Comparison of ENCODE assay signal across 22 mouse cellular contexts in the genomic region with DNA sequence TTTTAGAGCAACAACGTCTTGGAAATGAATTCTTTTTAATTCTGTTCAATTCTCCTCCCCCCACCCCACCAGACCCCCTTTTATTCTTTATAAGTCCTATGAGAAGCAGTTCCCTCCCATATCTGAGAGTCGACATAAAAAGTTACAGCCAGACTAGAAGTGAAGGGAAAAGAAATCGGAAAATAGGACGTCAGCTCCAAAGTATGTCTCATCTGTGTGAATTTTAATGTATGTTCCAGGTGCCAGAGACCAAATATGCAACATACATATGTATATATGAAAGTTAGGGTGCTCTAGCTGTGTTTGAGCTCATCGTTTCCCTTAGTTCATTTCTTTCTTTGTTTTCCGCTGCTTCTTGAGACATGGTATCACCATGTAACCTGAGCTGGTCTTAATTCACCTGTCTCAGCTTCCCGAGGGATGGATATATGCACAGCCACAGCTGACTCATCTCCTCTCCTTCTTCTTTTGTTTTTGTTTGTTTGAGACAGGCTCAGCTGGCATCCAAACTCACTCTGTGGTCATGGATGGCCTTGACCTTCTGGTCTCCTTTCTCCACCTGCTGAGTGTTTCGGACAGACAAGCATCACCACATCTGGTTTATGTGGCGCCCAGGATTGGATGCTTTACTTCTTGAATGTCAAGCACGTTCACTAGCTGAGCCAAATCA.
DNase-seq lines count a peak whose midpoint lies in the region; ATAC-seq lines count a peak whose summit lies in the region.
"Had no signal": no experiment of that assay in that cellular context is flagged by ENCODE, and none has a peak within 500 bp of the region (broad histone marks: within the 10 kb centered on the region; RNA-seq: fewer than 3 reads in every experiment).

No protein-coding gene starts in this region.

- WGBS in heart, embryonic 10.5 days = 72% methylated on average over 10 of the region's 10 CpGs
- 56% methylated on average over 10 of the region's 10 CpGs for WGBS in limb, embryonic 15.5 days

- peaks cover 37% of the 10 kb centered on the region for H3K4me1 ChIP-seq in heart, embryonic 10.5 days
- peaks cover 17% of the 10 kb centered on the region for H3K4me1 ChIP-seq in limb, embryonic 15.5 days
- H3K4me1 ChIP-seq: hindbrain, embryonic 12.5 days; hindbrain, embryonic 15.5 days had no signal

- peak; percentile 61; the same call in 1 of the 2 replicates for ATAC-seq in limb, embryonic 15.5 days (ENCODE audit: insufficient number of reproducible peaks, low FRiP score, low TSS enrichment, low read depth)
- ATAC-seq: forebrain, embryonic 14.5 days; forebrain, postnatal 0 days had no signal

- H3K27me3 ChIP-seq in heart, embryonic 10.5 days (ENCODE audit: insufficient read depth, poor library complexity, severe bottlenecking) = no peaks in the 10 kb centered on the region
- no peaks in the 10 kb centered on the region for H3K27me3 ChIP-seq in limb, embryonic 15.5 days
- H3K27me3 ChIP-seq: embryonic facial prominence, embryonic 15.5 days; hindbrain, embryonic 12.5 days; hindbrain, embryonic 15.5 days had no signal

- H3K4me3 ChIP-seq in heart, embryonic 10.5 days = no peak overlapping the region
- no peak overlapping the region for H3K4me3 ChIP-seq in limb, embryonic 15.5 days
- H3K4me3 ChIP-seq: embryonic facial prominence, embryonic 15.5 days; gastrocnemius, adult 2 months; hindbrain, embryonic 12.5 days; hindbrain, embryonic 15.5 days had no signal

- 0 out of 2 replicates have a peak overlapping the region, but pooled peaks have one; percentile 38 for H3K27ac ChIP-seq in heart, embryonic 10.5 days
- H3K27ac ChIP-seq in limb, embryonic 15.5 days = peak overlapping the region; percentile 80
- H3K27ac ChIP-seq: embryonic facial prominence, embryonic 15.5 days; gastrocnemius, adult 2 months; hindbrain, embryonic 12.5 days; hindbrain, embryonic 15.5 days had no signal

- no peak for DNase-seq in heart, embryonic 10.5 days (ENCODE audit: low spot score)
- DNase-seq in heart, adult 8-10 months (ENCODE audit: low spot score) = no peak
- peak; percentile 61 for DNase-seq in R1 (ENCODE audit: low read depth, low spot score)
- DNase-seq in thymus, postnatal 25 days = no peak
- no peak for DNase-seq in lung, postnatal 36 days
- DNase-seq: adrenal gland, adult 2 months; adrenal gland, postnatal 25 days; cerebellum, adult 11-12 months; cerebellum, adult 8-10 months; cerebellum, postnatal 10 days; cerebellum, postnatal 36 days; embryo, embryonic 11 days; forebrain, postnatal 0 days; gastrocnemius, postnatal 14 days; heart, adult 18-20 months had no signal

- no peak overlapping the region for H3K4me2 ChIP-seq in limb, embryonic 15.5 days
- H3K4me2 ChIP-seq: embryonic facial prominence, embryonic 15.5 days; heart, embryonic 11.5 days; hindbrain, embryonic 12.5 days; hindbrain, embryonic 15.5 days had no signal

- peaks cover 10% of the 10 kb centered on the region; the same call in 1 of the 2 replicates for H3K9me3 ChIP-seq in heart, embryonic 10.5 days
- 0 out of 2 replicates have a peak, but pooled peaks cover 6% of the 10 kb centered on the region for H3K9me3 ChIP-seq in limb, embryonic 15.5 days
- H3K9me3 ChIP-seq: embryonic facial prominence, embryonic 15.5 days had no signal

- no peaks in the 10 kb centered on the region for H3K36me3 ChIP-seq in heart, embryonic 10.5 days
- no peaks in the 10 kb centered on the region for H3K36me3 ChIP-seq in limb, embryonic 15.5 days
- H3K36me3 ChIP-seq: embryonic facial prominence, embryonic 15.5 days; hindbrain, embryonic 12.5 days; hindbrain, embryonic 15.5 days had no signal

- no peak overlapping the region for H3K9ac ChIP-seq in limb, embryonic 15.5 days
- H3K9ac ChIP-seq: embryonic facial prominence, embryonic 15.5 days; forebrain, postnatal 0 days; hindbrain, embryonic 12.5 days; hindbrain, embryonic 15.5 days had no signal
